Mouse (Mus musculus) embryo, embryonic 11.5 days (tissue): Measurements from ENCODE around the gene Setd1b.

Experiments
- DNase-seq: peaks from one replicate; pipeline ENCODE4 v3.0.0-alpha.2; 2012; ENCODE audit warnings: low read depth, low spot score

Setd1b gene

DNA sequence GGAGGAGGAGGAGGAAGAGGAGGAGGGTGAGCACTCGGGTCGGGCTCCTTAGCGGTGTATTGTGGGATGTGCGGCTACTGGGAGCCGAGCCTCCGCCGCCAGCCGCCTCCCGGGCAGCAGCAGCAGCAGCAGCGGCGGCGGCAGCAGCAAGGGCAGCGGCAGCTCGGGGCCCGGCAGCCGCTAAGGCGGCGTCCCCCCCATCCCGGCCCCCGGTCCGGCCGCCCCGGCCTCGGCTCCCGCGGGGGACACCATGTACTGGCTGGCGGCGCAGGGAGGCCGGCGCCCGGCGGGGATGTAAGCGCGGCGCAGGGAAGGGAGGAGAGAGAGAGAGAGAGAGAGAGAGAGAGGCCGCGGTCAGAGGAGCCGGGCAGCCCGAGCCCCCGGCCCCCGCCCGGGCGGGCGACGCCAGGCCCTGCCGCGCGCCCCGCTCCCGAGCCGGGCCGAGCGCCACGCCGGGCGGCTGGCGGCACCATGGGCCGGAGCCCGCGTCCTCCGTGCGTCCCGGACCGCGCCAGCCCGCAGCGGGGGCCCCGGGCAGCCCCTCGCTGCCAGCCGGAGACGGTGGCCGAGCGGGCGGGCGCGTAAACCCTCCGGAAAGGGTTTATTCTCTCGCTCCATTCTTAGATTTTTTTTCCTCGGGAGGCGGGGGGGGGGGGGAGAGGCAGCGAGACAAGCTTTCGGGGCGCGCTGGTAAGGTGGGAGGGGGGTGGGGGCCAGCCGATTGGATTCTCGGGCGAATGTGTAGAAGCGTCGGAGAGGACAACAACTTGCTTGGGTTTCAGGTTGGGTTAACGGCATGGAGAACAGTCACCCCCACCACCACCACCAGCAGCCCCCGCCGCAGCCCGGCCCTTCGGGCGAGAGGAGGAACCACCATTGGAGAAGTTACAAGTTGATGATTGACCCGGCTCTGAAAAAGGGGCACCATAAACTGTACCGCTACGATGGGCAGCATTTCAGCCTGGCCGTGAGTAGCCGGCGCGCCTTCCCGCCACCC, at the start of gene Setd1b:
TSS of gene Setd1b (plus strand) at position 33 of the 997 bp plus-strand sequence.
- no peak for DNase-seq

DNA sequence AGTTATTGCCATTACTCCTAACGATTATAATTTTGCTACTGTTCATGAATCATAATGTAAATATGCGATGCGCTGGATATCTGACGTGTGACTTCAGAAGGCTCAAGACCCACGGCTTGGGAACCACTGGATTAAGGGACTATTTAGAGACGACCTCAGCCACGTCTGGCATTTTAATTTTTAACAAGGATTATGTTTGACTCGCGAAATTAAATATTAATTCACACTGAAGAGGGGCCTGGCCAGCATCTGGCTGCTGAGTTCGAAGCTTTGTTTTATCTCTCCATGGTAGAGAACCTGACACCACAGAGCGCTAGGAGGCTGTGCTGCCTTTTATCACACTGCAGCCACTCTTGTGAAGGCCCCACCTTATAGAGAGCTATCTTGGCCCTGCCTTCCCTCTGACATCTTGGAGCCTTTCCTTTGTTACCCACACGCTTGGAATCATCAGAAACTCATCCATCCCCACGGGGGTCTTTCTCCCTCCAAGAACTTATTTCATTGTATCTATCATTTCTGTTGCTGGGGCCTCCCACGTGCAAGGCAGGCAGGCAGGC, 48.8 kb upstream of the Setd1b start:
- DNase-seq = no peak

DNA sequence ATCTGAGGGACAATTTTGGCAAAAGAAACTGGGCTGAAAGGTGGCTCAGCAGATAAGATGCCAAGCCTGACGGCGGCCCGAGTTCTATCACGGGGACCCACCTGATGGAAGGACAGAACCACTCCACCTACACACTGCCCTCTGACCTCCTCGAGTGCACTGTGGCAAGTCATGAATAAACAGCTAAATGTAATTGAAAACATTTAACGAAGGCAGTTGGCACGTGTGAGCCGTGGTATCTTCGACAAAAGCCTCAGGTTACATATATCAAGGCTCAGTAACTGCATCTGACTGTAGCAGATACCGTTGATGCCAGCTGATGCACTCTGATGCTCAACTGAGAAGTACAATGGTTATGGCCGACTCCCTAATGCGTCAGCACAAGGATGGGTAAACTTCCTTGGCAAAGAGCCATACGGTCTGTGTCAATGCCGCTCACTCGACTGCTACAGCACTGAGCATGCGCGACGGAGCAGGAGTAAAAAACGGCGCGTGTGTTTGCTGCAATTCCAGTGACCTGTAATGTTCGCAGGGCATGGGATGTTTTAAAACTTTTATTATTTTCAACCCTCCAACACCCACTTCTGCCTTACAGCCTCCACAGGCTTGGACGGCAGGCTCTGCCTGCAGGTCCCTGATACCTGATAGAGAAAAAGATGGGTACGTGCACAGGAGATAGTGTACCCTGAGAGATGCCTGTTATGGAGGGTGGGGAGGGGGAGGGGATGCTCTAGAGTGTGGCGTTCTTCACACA, 47.6 kb upstream of the Setd1b start:
- no peak for DNase-seq

DNA sequence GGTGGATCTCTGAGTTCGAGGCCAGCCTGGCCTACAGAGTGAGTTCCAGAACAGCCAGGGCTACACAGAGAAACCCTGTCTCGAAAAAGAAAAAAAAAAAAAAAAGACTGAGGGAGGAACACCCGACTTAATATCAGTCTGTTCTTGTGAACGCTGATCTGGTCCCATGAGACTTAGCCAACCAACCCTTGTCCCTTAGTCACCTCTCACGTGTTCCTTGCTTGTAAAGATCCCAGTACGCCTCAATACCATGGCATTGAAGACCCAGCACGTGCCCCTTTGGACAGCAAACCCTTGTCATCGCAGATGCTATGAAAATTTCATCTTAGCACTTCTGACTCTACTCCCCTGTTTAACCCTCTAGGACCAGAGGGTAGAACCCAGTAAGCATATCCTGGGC, 45.7 kb upstream of the Setd1b start:
- no peak for DNase-seq

DNA sequence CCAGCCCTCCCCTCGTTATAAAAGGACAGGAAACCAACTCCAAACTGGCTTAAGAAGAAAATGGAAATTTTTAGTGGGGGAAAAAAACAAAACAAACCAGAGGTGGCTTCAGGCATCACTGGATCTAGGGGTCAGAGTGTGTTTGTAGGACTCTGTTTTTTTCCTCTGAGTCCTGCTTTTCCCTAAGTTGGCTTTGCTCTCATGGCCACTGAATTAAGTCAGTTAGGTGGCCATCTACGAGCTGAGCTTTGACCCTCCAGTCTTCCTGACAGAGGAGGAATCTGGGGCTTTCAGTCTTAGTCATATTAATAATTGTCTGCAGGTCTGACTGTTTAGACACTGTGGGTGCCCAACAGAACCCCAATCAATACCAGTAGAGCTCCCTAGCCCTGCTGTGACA, 43.5 kb upstream of the Setd1b start:
- no peak for DNase-seq

DNA sequence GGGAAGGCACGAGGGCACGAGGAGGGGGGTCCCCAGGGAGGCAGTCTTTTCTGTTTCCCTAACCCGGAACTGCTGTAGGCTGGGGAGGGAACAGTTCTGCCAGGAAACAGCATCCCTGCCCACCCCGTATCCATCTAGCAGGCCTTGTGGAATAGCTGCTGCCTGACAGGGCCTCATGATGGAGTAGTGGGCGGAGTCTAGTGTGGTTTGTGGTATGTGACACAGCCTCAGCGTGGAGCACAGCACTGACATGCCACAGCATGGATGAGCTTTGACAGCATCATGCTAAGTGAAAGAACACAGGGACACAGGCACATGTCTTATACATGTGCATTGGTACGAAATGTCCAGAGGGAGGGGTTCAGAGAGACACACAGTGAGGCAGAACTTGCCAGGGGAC, 39.6 kb upstream of the Setd1b start:
- no peak for DNase-seq

DNA sequence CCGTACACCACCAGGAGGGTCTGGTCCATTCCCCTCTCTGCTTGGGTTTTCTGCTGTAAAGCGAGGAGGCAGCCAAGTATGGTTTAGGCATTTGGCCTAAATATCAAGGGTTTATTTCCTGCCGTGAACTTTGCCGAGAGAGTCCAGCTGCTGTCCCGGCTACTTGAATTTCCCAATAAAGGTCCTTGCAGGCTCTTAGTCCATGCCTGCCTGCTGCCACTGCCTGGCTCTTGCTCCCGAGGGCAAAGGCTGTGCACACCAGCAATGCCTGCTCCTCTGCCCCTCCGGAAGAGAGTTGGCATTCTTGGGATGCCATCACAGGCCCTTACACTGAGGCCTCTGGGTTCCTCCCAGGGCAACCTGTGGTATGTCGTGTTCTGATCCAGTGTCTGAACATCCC, 38.4 kb upstream of the Setd1b start:
- no peak for DNase-seq

DNA sequence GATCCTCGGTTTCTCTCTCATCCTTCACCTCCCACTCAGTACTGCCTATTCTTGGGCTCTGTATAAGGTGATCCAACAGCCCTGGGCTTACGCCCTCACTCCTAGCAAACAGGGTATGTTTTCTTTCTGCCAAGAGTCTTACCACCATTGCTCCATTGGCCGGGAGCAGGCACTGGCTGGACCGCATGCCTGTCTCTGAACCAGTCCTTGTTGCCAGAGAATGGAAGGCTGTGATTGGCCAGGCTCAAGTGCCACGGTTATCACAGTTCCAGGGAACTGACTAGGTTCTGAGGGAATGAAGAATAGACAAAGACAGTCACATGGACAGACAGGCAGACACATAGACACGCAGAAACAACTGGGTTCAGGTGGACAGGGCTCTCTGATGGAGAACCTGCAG, 37.2 kb upstream of the Setd1b start:
- DNase-seq = no peak

DNA sequence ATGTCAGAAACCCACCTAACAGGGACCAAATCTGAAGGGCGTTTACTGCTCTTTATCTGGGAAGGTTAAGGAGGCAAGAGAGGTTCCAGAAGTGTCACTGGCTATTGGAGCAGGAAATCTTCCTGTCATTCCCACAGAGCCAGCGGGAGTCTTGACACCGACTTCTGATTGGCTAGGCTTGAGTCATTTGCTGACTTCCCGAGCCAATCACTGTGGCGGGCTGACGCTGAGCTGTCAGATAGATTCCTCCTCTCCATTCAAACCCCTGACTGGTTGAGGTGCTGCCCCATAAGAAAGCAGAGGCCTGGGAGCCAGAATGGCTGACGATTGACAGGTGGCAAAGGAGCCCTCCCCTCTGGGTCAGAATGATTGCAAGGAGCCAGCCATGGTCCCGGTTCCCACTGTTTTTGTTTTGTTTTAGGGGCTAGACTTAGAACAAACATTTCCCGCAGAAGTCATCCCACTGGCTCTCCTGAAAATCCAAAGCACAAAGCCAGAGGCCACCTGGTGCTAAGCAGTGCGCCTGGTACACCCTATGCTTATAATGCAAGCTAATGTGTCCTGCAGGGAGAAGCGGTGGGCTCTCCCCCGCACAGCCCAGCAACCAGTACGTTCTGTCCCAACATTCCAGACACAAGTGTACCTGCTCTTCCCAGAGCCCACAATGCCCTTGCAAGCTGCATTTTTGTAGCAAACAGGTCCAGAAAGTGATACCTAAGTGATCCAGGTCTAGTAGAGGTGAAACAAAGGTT, 32.4 kb upstream of the Setd1b start:
- no peak for DNase-seq

DNA sequence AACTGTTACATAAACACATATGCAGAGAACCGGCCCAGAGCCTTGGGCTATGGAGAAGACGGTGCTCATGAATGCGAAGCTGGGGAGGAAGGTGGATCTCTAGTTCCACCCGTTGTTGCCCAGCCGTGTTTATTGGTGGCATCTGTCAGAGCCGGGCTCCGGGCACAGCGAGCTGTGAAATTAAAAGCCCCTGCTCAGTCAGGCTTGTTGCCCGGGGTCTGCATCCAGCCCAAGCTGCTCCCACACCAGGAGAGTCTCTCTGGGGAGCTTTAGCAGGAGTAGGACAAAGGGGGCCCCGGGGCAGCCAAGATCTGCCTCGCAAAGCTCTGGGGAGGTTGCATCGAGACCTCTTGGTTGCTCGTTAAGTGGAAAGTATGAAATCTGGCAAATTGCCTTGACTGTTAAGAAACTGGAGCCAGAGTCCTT, 31.7 kb upstream of the Setd1b start:
- no peak for DNase-seq

DNA sequence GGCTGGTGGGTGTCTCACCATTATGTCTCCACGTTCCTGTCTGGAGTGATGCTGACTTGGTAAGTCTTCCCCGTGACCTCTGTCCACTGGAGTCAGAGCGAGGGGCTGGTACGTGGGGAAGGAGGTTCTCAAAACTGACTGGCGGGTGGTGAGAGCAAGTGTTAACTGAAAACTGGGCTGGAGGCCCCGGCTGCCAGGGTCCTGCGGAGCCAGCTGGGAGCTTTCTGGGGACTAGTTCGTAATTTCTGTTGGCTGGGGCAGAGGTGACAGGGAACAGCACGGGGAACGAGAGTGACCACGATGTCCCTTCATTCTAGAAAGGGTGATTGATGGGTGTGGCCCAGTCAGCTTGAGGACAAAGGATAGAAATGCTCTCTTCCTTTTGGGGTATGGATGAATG, 27.9 kb upstream of the Setd1b start:
- no peak for DNase-seq

DNA sequence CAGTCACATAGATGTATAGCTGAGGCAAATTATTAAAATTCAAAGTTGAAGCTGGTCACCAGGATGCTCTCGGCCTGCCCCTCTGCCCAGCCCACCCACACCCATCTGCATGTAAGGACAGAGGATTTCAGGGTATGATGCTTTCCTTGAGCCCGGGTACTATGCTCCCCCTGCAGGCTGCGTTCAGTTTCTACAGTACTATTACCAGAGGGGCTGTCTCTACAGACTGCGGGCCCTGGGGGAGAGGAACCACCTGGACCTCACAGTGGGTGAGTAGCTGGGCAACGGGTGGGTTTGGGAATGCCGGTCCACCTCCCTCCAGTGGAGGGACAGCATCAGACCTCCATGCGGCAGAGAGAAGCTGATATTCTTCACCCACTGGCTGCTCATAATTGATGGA, 27.1 kb upstream of the Setd1b start:
- DNase-seq = no peak

DNA sequence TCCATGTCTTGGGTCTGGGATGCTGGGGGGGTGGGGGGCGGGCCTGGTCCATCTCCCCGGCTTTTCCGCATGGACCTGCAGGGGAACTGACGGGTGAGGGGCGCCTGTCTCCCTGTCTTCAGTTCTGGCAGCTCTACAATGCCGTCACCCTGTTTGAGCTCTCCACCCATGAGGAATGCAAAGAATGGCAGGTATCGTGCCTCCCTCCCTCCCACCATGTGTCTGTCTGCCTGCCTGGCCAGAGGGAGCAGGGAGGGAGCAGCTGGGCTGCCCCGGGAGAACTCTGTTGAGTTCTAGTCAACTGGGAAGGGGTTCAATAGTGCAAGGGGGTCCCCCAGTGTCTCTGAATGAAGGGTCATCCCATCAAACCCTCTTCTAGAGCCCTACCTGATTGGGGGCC, 25.9 kb upstream of the Setd1b start:
- no peak for DNase-seq

DNA sequence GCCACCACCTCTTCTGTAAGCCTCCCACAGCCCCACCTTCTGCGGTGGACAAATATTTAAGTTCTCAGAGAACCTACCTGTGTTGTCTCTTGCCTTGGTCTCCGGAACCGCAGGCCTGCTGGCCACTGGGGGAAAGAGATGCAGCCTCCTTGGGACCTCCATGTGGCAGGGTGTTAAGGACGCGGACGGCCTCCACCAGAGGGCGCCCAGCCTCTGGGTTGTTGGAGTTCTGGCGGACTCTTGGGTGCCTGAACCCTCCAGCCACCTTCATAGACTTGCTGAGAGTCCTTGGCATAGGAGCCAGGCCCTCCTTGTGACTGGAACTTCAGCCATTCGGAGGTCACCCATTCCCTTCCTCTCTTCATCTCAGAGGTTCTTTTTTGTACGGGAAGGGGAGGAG, 24.7 kb upstream of the Setd1b start:
- DNase-seq = no peak

DNA sequence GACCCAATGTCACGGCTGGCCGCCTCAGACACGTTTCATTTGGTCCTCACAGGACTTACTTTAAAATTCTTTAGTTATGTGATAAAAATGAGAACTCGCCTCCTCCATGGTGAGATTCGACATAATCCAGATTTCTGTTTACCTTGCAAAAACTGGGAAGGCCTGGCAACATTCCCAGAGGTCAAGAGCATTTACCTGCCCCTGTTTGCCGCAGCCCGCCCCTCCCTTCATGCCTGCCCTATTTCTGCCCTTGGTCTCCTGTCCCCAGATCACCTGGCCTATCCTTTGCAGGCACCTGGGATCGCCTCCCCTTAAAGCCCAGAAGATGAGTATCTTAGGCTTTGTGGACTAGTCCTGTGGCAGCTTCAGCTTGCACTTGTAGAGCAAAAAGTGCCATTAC, 24.2 kb upstream of the Setd1b start:
- no peak for DNase-seq

DNA sequence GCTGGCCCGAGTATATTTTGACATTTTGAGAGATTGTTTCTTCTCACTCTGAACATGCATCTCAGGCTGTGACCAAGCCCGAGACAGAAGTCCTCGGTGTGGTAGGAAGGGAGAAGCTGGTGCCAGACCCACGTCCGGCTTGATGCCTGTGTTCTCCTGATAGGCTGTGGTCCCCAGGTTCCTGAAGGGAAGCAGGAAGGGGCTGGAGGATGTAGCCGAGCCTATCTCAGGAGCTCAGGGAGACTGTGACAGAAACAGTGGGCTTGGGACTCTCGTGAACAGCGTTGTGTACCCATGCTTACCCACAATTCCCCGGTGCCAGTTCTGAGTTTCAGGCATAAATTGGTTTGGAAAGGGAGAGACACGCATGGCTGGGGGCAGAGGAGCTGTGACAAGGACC, 23.2 kb upstream of the Setd1b start:
- no peak for DNase-seq

DNA sequence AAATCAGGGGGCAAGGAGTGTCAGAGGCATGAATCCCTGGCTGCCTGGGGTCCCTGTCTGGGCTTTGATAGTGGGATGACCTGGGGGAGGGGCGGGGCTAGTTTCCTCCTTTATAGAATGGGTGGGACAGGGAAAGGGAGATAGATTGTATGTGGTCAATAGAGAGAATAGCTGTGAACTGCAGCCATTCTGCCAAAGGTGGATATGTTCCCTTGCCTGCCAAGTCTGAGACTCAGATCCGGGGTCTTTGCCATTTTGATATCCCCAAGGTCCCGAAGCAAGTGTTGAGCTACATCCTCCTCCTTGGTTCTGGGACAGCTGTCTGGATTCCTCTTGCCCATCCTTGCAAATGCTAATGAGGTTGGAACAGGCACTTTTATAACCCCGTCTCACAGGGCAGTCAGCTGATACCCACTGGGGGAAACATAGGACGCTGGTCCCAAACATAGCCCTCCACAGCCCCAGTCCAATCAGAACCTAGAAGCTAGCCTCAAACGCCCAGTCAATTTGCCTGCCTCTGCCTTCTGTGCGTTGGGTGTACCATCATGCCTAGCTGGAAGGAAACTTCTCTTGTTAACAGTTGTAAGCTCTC, 21.3 kb upstream of the Setd1b start:
- DNase-seq = no peak

DNA sequence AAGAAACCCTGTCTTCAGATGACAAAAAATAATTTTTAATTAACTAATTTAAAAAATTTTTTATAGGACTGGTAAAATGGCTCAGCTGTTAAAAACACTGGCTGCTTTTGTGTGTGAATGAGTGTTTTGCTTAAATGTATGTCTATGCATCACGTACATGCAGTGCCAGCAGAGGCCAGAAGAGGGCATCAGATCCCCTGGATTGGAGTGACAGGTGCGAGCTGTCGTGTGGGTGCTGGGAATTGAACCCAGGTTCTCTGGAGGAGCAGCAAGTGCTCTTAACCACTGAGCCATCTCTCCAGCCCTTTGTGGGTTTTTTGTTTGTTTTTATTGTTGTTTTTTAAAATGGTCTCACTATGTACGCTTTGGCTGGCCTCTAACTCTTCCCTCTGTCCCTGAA, 19.8 kb upstream of the Setd1b start:
- DNase-seq = no peak

DNA sequence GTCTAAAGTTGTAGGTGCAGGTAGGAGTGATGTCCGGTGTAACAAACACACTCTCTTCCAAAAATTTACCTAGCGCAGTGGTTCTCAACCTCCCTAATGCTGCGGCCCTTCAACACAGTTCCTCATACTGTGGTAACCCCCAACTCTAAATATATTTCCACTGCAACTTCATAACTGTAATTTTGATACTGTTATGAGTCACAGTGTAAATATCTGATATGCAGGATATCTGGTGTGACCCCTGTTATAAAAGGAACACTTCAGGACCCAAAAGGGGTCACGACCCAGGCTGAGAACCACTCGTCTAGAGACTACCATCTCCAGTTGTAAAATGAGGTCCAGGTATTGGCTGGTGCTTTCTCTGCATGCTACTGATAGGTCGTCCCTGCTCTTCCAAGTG, 16.9 kb upstream of the Setd1b start:
- DNase-seq = no peak

DNA sequence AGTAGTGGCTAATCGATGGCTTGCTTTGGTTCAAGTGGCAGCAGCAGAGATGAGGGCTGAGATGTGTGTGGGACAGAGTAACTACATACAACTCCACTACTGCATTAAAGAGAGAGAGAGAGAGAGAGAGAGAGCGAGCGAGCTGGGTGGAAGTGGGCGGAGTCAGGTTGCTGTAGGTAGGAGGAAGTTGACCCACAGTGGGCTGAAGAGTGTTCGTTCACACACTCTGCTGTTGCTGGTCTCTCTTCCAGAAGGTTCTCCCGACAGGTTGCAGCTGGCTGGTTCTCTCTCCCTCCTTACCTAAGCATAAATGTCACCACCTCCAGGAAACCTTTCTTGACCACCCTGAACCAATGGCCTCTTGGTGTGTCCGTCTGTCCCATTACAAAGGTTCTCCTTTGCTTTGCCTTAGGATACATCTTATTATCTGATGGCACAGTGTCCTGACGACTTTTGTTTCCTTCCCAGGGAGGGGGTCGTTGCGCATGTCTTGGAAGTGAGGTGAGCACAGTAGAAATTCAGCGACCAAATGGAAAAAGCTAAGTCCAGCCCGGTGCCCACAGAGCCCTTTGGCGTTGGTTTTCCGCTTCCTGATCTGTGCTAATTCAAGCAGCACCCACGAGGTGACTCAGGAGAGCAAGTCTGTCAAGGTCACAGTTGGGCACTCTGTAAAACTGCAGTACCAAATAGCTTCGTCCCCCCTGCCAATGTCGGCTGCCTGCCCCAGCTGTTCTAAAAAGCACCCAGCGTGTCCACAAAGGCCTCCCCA, 16.2 kb upstream of the Setd1b start:
- DNase-seq = no peak

DNA sequence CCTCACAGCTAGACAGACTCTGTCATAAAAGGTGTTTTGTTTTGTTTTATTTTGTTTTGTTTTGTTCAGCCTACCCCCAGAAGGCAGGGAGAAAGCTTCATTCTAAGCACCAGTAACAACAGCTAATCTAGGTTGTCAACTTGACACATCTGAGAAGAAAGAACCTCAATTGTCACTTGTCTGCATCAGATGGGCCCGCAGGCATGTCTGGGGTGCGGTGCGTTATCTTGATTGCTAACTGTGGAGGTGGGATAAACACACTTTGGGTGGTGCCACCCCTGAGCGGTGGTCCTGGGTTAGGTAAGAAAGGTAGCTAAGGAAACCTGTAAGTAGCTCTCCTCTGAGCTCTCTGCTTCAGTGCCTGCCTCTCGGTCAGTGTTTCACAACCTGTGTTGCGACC, 15.0 kb upstream of the Setd1b start:
- no peak for DNase-seq
